Mouse (Mus musculus) neural tube, embryonic 14.5 days (tissue): ENCODE data around the gene Tomm40. TPM values are rescaled to one million over a fixed set of nuclear protein-coding genes. Genes with fewer than 3 reads are reported as not detected.

Source experiments
- ATAC-seq: fragments of 200-750 bp; cut with Nextera tagmentation; 2 replicates; pipeline ENCODE4 v1.8.0; 2017; ENCODE audit warnings: low read depth, mild to moderate bottlenecking, moderate TSS enrichment, moderate library complexity
- H3K27ac ChIP-seq: fragments of 300-500 bp; sonication (generic); 2 replicates; pipeline ENCODE4 v1.5.1; 2014; ENCODE audit warnings: low read depth, mild to moderate bottlenecking, control low read depth, low read length, moderate library complexity, mixed read lengths
- H3K27me3 ChIP-seq: fragments of 300-500 bp; sonication (generic); 2 replicates; pipeline ENCODE4 v1.6.1; 2014; ENCODE audit warnings: low read length; ENCODE audit not compliant: control insufficient read depth, insufficient read depth
- H3K36me3 ChIP-seq: fragments of 300-500 bp; sonication (generic); 2 replicates; pipeline ENCODE4 v1.6.1; 2014; ENCODE audit warnings: low read length, mixed read lengths; ENCODE audit not compliant: control insufficient read depth, insufficient read depth
- H3K4me1 ChIP-seq: fragments of 300-500 bp; sonication (generic); 2 replicates; pipeline ENCODE4 v1.6.1; 2014; ENCODE audit warnings: low read length; ENCODE audit not compliant: control insufficient read depth, insufficient read depth
- H3K4me2 ChIP-seq: fragments of 300-500 bp; sonication (generic); 2 replicates; pipeline ENCODE4 v1.6.1; 2014; ENCODE audit warnings: mild to moderate bottlenecking, low read depth, low read length, control low read depth
- H3K4me3 ChIP-seq: fragments of 300-500 bp; sonication (generic); 2 replicates; pipeline ENCODE4 v1.5.1; 2014; ENCODE audit warnings: low read depth, low read length, control low read depth, mixed read lengths
- H3K9ac ChIP-seq: fragments of 300-500 bp; sonication (generic); replicated peaks from 2 replicates; pipeline ENCODE4 v1.6.1; 2014; ENCODE audit warnings: low read depth, mild to moderate bottlenecking, control low read depth, low read length, mixed read lengths
- H3K9me3 ChIP-seq: fragments of 300-500 bp; sonication (generic); 2 replicates; pipeline ENCODE4 v1.6.1; 2016; ENCODE audit warnings: low read length; ENCODE audit not compliant: control insufficient read depth
- WGBS: fragments of 180-500 bp; shearing (Covaris S2); extraction: QIAGEN DNeasy Blood & Tissue Kit; methylation state at CpG from one replicate; pipeline ENCODE4 v1.1.7; 2014; 5-methylcytosine and 5-hydroxymethylcytosine counted together
- polyA plus RNA-seq: library from polyadenylated mRNA; unstranded; fragments of >200 nt; fragmentation: Nextera tagmentation; extraction: Ambion mirVana; gene quantifications from 2 replicates; pipeline ENCODE4 v1.2.1, GENCODE M21; 2014

Tomm40 gene
- polyA plus RNA-seq, 1 experiment from 2014 or later = 121 TPM

DNA sequence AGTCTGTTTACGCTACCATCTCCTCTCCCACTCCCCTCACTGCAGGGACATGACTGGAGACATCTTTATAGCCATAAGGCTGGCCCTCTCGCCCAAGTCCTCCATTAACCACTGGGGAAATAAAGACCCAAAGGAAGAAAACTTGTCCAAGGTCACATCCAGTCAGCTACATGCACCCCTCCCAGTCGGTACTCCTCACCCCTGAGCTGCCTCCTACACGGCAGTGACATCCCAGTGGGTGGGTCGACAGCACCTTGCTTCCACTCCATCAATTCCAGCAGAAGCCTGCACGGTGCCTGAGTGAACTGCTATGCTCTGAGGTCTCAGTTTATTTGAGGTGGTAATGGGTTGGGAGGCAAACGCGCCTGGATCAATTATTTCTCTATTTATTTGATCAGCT lies 51.3 kb downstream of the Tomm40 start:
- Histone ChIP-seq H3K4me2 (peak overlapping the region; percentile 90), H3K27ac (no peak overlapping the region), H3K4me3 (peak overlapping the region; percentile 99), H3K9me3 (no peaks in the 10 kb centered on the region), H3K36me3 (no peaks in the 10 kb centered on the region), H3K27me3 (no peaks in the 10 kb centered on the region), H3K4me1 (peaks cover 16% of the 10 kb centered on the region), H3K9ac (peak overlapping the region; percentile 94)
- ATAC-seq = peak; percentile 6
- WGBS = 20% methylated on average over 8 of the region's 8 CpGs

DNA sequence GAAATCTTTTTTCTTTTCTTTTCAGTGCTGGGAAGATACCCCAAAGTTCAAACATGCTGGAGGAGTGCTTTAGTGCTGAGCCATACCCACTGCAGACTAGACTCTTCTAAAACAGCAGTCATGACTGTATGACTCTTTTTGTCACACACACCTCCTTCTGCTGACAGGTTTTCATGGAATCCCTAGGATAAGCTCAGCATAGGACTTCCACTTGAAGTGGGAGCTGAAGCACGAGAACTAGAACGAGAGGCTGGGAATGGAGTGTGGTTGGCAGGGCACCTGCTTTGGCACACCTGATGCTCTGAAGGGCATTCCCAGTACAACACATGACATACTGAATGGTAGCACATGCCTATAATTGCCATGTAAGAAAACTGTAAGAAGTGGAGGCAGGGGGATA lies 62.6 kb downstream of the Tomm40 start:
- WGBS = 98% methylated on average over 2 of the region's 2 CpGs
- no peak overlapping the region for H3K4me3 ChIP-seq
- H3K4me2 ChIP-seq = no peak overlapping the region
- H3K9ac ChIP-seq = no peak overlapping the region
- H3K4me1 ChIP-seq = no peaks in the 10 kb centered on the region
- H3K36me3 ChIP-seq = peaks cover 36% of the 10 kb centered on the region
- no peak for ATAC-seq
- no peaks in the 10 kb centered on the region for H3K27me3 ChIP-seq
- H3K9me3 ChIP-seq = no peaks in the 10 kb centered on the region
- no peak overlapping the region for H3K27ac ChIP-seq

Other genes with a start within 250 kb of the Tomm40 start
- gene Bloc1s3, start 207.1 kb downstream of the Tomm40 start, polyA plus RNA-seq = 2.8 and 3.2 TPM in 2 replicates
- 31.7 and 33.8 TPM in 2 replicates for gene Trappc6a, start 207.0 kb downstream of the Tomm40 start, polyA plus RNA-seq
- 0.52 and 1.2 TPM in 2 replicates for gene Nkpd1, start 197.6 kb downstream of the Tomm40 start, polyA plus RNA-seq
- gene Ppp1r37, start 152.4 kb downstream of the Tomm40 start, polyA plus RNA-seq = 8.1 and 15.8 TPM in 2 replicates
- 0.13 and 0.27 TPM in 2 replicates for gene Zfp296, start 138.2 kb downstream of the Tomm40 start, polyA plus RNA-seq
- gene Gemin7, start 137.8 kb downstream of the Tomm40 start, polyA plus RNA-seq = 150 and 153 TPM in 2 replicates
- gene Clasrp, start 111.0 kb downstream of the Tomm40 start, polyA plus RNA-seq = 49.7 and 51.3 TPM in 2 replicates
- 6.6 and 7.3 TPM in 2 replicates for gene Relb, start 86.0 kb downstream of the Tomm40 start, polyA plus RNA-seq
- gene Clptm1, start 50.4 kb downstream of the Tomm40 start, polyA plus RNA-seq = 142 and 147 TPM in 2 replicates
- gene Apoc2, start 37.5 kb downstream of the Tomm40 start, polyA plus RNA-seq = 1.4 TPM in 2 replicates
- not detected in 2 replicates for gene Gm44805, start 34.0 kb downstream of the Tomm40 start, polyA plus RNA-seq
- 0.20 and 0.27 TPM in 2 replicates for gene Apoc4, start 34.0 kb downstream of the Tomm40 start, polyA plus RNA-seq
- 3.0 and 3.2 TPM in 2 replicates for gene Apoc1, start 22.8 kb downstream of the Tomm40 start, polyA plus RNA-seq
- gene Apoe, start 16.2 kb downstream of the Tomm40 start, polyA plus RNA-seq = 310 and 558 TPM in 2 replicates
- 44.7 and 47.4 TPM in 2 replicates for gene Nectin2, start 35.0 kb upstream of the Tomm40 start, polyA plus RNA-seq
- 9.3 and 16.0 TPM in 2 replicates for gene Bcam, start 55.6 kb upstream of the Tomm40 start, polyA plus RNA-seq
- 0.54 TPM in 1 of 2 replicates, not detected in the other for gene Cblc, start 81.4 kb upstream of the Tomm40 start, polyA plus RNA-seq
- gene Bcl3, start 107.3 kb upstream of the Tomm40 start, polyA plus RNA-seq = 0.24 and 1.2 TPM in 2 replicates
- 9.5 and 11.6 TPM in 2 replicates for gene Gm19345, start 136.6 kb upstream of the Tomm40 start, polyA plus RNA-seq
- 0.37 and 0.40 TPM in 2 replicates for gene Ceacam16, start 145.9 kb upstream of the Tomm40 start, polyA plus RNA-seq
- gene Ceacam19, start 172.5 kb upstream of the Tomm40 start, polyA plus RNA-seq = not detected in 2 replicates
- gene Pvr, start 205.7 kb upstream of the Tomm40 start, polyA plus RNA-seq = 7.2 and 9.1 TPM in 2 replicates
- gene Igsf23, start 235.3 kb upstream of the Tomm40 start, polyA plus RNA-seq = not detected in 2 replicates
- gene Ceacam20, start 250.0 kb upstream of the Tomm40 start, polyA plus RNA-seq = not detected in 2 replicates